11 mouse cellular contexts compared by ENCODE assay signal in genomic region chr11:95610391-95610902, GRCm38 (mm10). TPM values are rescaled to one million over a fixed set of nuclear protein-coding genes. Genes with fewer than 3 reads are reported as not detected.
DNase-seq lines count a peak whose midpoint lies in the region; ATAC-seq lines count a peak whose summit lies in the region.
"Had no signal": no experiment of that assay in that cellular context is flagged by ENCODE, and none has a peak within 500 bp of the region (broad histone marks: within the 10 kb centered on the region; RNA-seq: fewer than 3 reads in every experiment).

No protein-coding gene starts in this region.

- H3K9me3 ChIP-seq in neural tube, embryonic 11.5 days (ENCODE audit: control insufficient read depth, low read length): no peaks in the 10 kb centered on the region
- no peaks in the 10 kb centered on the region for H3K9me3 ChIP-seq in limb, embryonic 15.5 days
- H3K9me3 ChIP-seq: megakaryocyte, embryonic 14.5 days had no signal

- H3K4me1 ChIP-seq in neural tube, embryonic 11.5 days (ENCODE audit: control insufficient read depth, insufficient read depth, low read length): peaks cover 8% of the 10 kb centered on the region
- peaks cover 31% of the 10 kb centered on the region for H3K4me1 ChIP-seq in limb, embryonic 15.5 days

- peak overlapping the region; percentile 22; the same call in 1 of the 2 replicates for H3K4me2 ChIP-seq in neural tube, embryonic 11.5 days (ENCODE audit: low read depth)
- peak overlapping the region; percentile 37 for H3K4me2 ChIP-seq in limb, embryonic 15.5 days

- H3K27ac ChIP-seq in neural tube, embryonic 11.5 days (ENCODE audit: low read depth, low read length): no peak overlapping the region
- 0 out of 2 replicates have a peak overlapping the region, but pooled peaks have one; percentile 0 for H3K27ac ChIP-seq in limb, embryonic 15.5 days

- no peak for DNase-seq in frontal cortex, postnatal 25 days (ENCODE audit: low spot score in 2 of 2)
- no peak for DNase-seq in neural tube, embryonic 11.5 days (ENCODE audit: low spot score)
- no peak for DNase-seq in neural tube, embryonic 10.5 days (ENCODE audit: extremely low spot score, low spot score)
- DNase-seq in spleen, adult 18-20 months: no peak
- no peak for DNase-seq in right cerebral cortex, postnatal 10 days (ENCODE audit: low spot score in 2 of 2)
- no peak for DNase-seq in adrenal gland, postnatal 10 days
- DNase-seq: kidney, adult 18-20 months; thymus, postnatal 4 days had no signal

- no peak overlapping the region for H3K9ac ChIP-seq in neural tube, embryonic 11.5 days (ENCODE audit: low read length)
- no peak overlapping the region for H3K9ac ChIP-seq in limb, embryonic 15.5 days

- no peaks in the 10 kb centered on the region for H3K36me3 ChIP-seq in neural tube, embryonic 11.5 days (ENCODE audit: control insufficient read depth, insufficient read depth, low read length)
- no peaks in the 10 kb centered on the region for H3K36me3 ChIP-seq in limb, embryonic 15.5 days

- ATAC-seq in frontal cortex, adult (ENCODE audit: low TSS enrichment): peak; percentile 83; the same call in 1 of the 2 replicates
- no peak for ATAC-seq in neural tube, embryonic 11.5 days (ENCODE audit: insufficient read depth, low FRiP score, low TSS enrichment)
- no peak for ATAC-seq in limb, embryonic 15.5 days (ENCODE audit: insufficient number of reproducible peaks, low FRiP score, low TSS enrichment, low read depth)

- H3K4me3 ChIP-seq in neural tube, embryonic 11.5 days (ENCODE audit: low read depth, low read length): no peak overlapping the region
- peak overlapping the region; percentile 17 for H3K4me3 ChIP-seq in limb, embryonic 15.5 days

- H3K27me3 ChIP-seq in neural tube, embryonic 11.5 days (ENCODE audit: control insufficient read depth, insufficient read depth, low read length): no peaks in the 10 kb centered on the region
- H3K27me3 ChIP-seq in limb, embryonic 15.5 days: 0 out of 2 replicates have a peak, but pooled peaks cover 3% of the 10 kb centered on the region

- 25% methylated on average over 15 of the region's 15 CpGs for WGBS in neural tube, embryonic 11.5 days
- WGBS in limb, embryonic 15.5 days: 17% methylated on average over 15 of the region's 15 CpGs

RNA-seq across cellular contexts. Expression of gene Ngfr, which starts 22.9 kb away (rescaled TPM):
- polyA plus RNA-seq in neural tube, embryonic 11.5 days (2014; fragmentation: Nextera tagmentation; extraction: Ambion mirVana): 92.0 and 97.6 TPM in 2 replicates
- 34.0 and 45.2 TPM in 2 replicates for polyA plus RNA-seq in limb, embryonic 15.5 days (2015; fragmentation: Nextera tagmentation; extraction: Ambion mirVana)
- total RNA-seq in adrenal gland, postnatal 10 days (2021): 10 to 100 TPM; 12.6 to 23.8 TPM

RNA-seq across cellular contexts. Expression of gene Phb, which starts 56.3 kb away (rescaled TPM):
- polyA plus RNA-seq in neural tube, embryonic 11.5 days (2014; fragmentation: Nextera tagmentation; extraction: Ambion mirVana): 226 and 230 TPM in 2 replicates
- 195 and 220 TPM in 2 replicates for polyA plus RNA-seq in limb, embryonic 15.5 days (2015; fragmentation: Nextera tagmentation; extraction: Ambion mirVana)
- 100 to 1,000 TPM; 341 to 361 TPM for total RNA-seq in adrenal gland, postnatal 10 days (2021)
